Mouse (Mus musculus) testis, postnatal 14 days (tissue): ENCODE measurements around the gene Dao.

ENCODE experiments used
- DNase-seq: peaks from one replicate; pipeline ENCODE4 v3.0.0; 2021; ENCODE audit warnings: low spot score

The Dao gene

DNA sequence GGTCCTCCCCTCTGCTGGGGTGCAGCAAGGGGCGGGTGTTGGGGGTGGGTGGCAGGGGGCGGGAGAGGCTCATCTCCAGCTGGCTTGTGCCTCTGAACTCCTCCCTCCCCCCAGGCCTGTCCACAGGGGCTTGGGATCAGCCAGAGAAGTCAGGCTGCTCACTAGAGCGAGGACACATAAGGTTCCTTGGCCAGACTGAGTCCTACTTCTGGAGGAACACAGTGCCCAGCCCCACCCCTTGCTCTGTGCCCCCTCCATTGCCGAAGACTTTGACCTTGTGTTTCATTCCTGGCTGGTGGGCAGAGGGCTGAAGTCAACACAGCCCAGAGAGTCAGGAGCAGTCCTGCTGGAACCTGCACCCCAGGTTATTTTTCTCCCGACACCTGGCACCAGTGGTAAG lies at the start of gene Dao:
TSS of gene Dao (plus strand) at position 162 of the 400 bp plus-strand sequence.
- peak; percentile 23 for DNase-seq

GRCm38 (mm10) chr5:113954421-113954820 lies 49.1 kb upstream of the Dao start:
- peak; percentile 65 for DNase-seq

GRCm38 (mm10) chr5:113955281-113955680 lies 48.2 kb upstream of the Dao start:
- DNase-seq = no peak

DNA sequence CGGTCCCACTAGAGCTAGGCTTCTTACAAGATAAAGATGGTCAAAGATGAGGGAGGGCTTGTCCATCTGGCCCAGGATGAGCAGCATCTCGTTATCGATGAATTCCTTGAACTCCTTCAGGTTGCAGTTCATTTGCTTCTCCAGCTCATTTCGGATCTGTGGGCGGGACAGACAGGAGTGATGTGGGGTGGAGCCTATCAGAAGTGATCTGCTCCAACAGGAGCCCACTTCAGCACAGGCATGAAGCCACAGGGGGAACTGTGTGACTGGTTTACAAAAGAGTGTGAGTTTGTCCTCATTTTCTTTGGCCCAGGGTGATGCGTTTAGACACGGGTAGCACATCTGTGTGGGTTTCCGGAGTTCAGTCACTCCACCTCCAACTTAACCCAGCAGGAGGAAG lies 47.8 kb upstream of the Dao start:
- no peak for DNase-seq

GRCm38 (mm10) chr5:113956510-113956909 lies 47.0 kb upstream of the Dao start:
- peak; percentile 80 for DNase-seq

- DNase-seq = no peak
Observed at GRCm38 (mm10) chr5:113959039-113959438, 44.5 kb upstream of the Dao start.

DNA sequence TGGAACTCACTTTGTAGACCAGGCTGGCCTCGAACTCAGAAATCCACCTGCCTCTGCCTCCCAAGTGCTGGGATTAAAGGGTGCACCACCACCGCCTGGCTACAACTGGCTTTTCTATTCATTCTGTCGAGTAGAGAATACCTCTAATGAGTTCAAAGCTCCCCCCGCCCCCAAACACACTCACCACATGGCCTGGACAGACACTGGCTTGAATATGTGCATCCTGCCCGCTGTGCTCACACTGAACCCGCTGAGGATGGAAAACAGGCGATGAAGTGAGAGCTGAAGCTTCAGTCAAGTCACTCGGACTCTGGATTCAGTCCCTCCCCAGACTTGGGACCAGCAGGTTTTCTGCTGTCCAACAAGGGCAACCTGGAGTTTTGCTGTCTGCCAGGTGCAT lies 43.1 kb upstream of the Dao start:
- no peak for DNase-seq

DNA sequence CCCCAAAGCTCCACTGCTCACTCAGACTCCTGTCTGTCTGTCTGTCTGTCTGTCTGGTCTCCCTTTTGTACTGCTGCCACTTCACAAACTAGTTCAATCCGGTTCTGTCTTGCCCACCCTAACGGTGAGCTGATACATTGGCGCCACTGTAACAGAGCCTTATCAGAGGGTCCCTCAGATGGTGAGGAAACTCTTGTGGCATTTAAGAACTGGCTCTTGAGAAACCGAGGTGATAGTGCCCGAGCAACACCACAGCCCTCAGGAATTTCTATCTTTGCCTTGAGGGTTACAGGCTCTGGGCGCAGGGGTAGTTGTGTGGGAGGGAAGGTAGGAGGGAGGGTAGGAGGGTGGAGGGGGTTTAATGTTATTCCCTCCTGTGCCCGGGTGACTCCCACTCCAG lies 41.7 kb upstream of the Dao start:
- peak; percentile 48 for DNase-seq

DNA sequence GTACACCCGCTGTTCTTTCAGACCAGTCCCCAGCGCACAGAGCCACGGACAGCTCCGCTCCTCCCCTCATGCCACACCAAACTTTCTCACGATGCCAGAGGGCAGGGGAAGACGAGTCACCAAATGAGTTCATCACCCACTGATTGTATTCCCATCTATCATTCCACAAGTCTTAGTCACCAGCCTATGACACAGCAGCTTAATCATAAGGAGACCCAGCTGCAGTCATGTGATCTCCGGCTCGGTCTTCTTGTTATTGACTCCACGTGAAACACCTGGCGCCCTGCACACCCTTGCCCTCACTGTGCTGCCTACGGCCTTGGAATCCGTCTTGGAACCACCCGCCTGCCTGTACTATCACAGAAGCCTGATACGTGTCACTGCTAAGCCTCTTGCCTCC lies 38.5 kb upstream of the Dao start:
- DNase-seq = no peak

DNA sequence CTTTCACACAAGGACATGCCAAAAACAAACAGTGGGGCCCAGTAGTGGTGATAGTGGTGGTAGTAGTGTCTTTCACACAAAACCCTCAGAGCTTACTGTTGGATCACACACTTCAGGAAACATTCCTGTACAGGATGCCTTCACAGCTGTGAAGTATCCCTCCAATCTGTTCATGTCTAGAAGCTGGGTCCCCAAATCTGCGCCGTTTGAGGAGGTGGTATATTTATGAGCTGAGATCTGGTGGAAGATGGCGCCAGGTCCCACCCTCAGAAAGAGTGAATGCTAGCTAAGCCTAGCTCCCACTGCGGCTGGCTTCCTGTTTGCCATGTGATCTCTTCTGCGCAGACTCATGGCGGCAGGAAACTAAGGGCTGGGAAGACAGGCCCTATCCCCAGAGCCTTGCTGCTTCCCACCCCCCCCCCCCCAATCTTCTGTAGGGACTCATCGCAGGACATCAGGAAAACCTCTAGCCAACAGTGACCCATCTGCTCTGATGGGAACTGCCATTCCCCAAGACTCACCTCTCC lies 37.8 kb upstream of the Dao start:
- no peak for DNase-seq

DNA sequence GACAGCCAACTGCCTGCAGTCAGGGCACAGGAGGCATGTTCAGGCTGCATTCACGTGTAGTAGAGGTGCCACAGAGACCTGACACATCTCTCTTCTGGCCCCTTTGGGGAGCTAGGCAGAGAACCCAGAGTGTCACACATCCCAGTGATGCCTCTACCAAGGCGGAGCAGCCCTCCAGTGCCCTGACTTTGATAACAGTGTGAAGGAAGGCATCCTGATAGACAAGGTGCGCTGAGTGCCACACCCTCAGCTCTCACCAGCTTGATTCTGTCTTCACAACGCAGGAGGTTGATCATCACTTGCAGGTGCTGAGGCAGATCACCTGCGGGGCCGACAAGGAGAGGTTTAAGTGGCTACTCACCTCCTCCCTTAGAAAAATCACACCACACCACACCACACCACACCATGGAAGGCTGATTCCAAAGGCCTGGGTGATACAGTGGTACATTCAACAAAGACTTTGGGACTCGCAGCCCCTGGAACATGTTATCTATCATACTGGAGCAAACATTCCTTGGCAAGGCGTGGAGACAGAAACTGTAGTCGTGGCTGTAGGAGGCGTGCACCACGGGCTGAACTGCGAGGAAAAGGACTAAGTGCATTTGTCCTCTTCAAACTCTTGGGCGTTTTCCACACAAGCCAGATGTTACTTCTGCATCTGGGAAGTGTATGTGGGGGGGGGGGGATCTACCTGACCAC lies 36.9 kb upstream of the Dao start:
- no peak for DNase-seq

- peak; percentile 52 for DNase-seq
Observed at GRCm38 (mm10) chr5:113968371-113968770, 35.1 kb upstream of the Dao start.

DNA sequence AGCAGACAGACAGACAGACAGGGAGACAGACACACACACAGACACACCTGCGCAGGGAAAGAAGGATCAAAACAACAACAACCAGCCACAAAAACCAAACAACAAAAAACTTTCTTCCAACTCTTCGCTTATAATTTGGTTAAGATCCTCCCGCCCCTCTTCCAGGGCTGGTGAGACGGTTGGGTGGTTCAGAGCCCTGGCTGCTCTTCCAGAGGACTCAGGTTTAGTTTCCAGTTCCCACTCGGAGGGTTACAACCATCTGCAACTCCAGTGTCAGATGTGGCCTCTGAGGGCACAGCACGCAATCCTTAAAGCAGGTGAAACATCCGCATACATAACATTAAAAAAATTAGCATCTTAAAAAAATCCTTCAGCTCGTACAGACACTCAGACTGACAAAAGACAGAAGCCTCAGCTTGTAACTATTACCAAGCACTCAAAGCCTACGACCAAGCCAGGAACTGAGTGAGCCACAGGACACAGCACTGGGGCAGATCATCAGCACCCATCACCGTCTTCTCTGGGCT lies 32.0 kb upstream of the Dao start:
- DNase-seq = no peak

GRCm38 (mm10) chr5:113972589-113973515 lies 30.7 kb upstream of the Dao start:
- no peak for DNase-seq

DNA sequence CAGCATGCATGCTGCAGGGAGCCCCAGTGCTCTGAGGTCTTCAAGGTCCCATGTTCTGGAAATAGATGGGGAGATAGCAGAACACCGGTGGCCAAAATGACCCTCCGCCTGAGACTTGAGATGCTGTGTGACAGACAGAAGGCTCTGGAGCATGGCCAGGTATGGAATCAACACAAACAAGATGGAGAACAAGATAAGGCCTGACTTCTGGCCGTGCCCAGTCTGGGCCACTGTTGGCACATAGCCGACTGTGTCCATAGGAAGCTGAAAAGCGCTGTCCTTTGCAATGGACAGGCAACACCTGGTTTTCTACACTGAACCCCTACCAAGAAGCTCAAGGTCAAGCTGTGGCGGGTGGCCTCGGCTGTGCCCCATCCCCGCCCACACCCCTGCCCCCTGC lies 29.7 kb upstream of the Dao start:
- no peak for DNase-seq

DNA sequence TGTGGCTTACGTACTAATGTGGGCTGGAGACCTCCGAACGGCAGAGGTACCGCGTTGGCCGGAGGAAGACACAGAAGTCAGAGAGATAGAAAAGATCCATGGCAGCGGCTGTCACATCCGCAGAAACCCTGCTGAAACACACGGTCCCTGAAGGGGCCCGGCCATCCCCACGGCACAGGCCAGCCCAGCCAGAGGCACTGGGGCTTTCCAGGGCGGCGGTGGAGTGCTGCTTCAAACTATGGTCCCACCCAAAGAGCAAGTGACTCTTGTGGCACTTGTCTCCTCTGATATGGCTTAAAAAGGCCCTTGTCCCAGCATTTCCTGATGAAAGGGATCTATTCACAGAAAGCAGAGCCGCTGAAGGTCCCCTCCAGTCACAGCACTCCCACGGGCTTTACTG lies 28.9 kb upstream of the Dao start:
- no peak for DNase-seq

DNA sequence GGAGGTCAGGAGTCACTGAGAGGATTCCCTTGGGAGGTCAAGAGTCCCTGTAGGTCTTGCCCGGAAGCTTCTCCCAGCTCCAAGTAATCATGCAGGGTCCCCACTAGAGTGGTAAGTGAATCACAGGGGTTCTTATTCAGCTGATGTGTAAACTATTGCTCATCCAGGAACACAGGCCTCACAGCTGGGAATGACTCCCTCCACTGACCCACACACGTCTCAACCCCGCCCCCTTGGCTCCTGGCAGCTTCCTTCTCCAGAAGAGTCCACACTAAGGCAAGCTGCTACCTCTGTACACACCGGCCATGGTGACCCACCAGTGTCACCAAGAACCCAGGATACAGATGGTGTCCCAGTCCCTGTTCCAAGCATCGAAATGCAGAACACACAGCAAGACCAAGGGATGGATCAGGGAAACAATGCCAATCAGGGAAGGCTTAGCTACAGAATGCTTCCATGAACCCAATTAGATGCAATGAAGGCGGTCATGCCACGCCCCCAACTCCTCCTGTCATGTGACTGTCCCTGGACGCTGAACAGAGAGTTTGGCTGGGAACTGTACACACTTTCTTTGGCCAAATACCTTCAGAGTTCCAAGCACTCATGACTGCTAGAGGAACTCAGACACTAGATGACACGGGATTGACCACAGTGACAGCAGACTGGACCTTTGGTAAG lies 27.8 kb upstream of the Dao start:
- no peak for DNase-seq

DNA sequence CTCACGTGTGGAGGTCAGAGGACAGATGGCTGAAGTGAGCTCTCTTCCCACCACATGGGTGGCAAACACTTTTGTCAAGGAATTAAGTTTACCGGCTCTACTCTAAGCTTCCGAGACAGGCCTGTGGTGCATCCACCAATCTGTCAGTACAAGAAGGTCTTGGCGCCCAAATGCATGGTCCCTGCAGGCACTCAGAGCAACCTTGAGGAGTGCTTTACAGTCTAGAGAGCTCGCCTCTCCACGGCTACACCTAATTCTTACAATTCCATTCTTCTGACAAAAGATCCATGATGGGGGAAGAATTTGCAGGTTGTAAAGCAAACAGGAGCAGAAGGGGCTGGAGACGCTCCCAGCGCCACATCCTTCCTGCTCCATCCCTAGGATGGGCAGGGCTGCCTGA lies 26.9 kb upstream of the Dao start:
- DNase-seq = no peak

DNA sequence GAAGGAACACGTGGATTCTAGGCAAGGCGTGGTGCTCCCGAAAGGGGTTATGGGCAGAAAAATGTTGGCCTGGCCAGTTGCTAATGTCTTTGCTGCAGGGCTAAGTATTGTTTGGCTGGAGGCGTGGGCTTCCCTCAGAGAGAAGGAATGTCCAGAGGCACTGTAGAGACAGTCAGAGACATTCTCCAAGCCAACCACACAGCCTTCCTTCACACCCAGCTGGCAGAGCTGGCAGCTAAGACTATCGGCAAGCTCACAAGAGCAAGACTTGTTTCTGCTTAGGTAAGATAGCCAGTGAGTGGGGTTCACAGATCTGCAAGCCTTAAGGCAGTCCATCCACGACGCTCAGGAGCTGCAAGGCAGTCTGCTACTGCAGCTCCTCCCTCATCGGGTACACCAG lies 26.2 kb upstream of the Dao start:
- no peak for DNase-seq

GRCm38 (mm10) chr5:113980511-113980910 lies 23.0 kb upstream of the Dao start:
- no peak for DNase-seq

GRCm38 (mm10) chr5:113981171-113981570 lies 22.3 kb upstream of the Dao start:
- no peak for DNase-seq

GRCm38 (mm10) chr5:113981843-113982242 lies 21.7 kb upstream of the Dao start:
- DNase-seq = no peak
